Mouse (Mus musculus) adrenal gland, postnatal 4 days (tissue): Measurements from ENCODE around the gene Rtn1. TPM values are rescaled to one million over a fixed set of nuclear protein-coding genes. Genes with fewer than 3 reads are reported as not detected.

ENCODE experiments used
- DNase-seq, 2 experiments: peaks; one replicate each; pipeline ENCODE4 v3.0.0; 2021 to 2022; ENCODE audit warnings: low spot score in 2 of 2, mixed read lengths in 2 of 2
- total RNA-seq, 2 experiments: library from RNA; stranded (reverse); gene quantifications; 2 replicates each; pipeline ENCODE4 v1.2.3; 2021

Rtn1 gene
- total RNA-seq, 2 experiments from 2014 or later: 66.3 to 86.5 TPM

DNA sequence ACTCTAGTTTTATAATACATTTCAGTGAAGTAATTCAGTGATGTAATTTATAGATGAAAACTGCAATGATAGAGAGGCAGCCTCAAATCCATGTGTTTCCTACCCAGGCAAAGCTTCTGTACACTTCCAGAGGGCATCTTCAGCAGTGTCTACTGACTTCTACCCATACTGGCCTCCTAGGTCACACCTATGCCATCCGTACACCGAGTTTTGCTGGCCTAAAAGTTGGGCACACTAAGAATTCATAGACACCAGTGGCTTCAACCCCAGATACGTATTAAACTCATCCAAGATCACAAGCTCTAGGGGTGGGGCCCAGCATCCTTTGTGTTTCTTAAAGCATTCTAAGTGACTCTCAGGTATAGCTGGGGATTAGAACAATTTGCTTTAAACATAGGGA, 174.7 kb downstream of the Rtn1 start:
- DNase-seq: no peak

DNA sequence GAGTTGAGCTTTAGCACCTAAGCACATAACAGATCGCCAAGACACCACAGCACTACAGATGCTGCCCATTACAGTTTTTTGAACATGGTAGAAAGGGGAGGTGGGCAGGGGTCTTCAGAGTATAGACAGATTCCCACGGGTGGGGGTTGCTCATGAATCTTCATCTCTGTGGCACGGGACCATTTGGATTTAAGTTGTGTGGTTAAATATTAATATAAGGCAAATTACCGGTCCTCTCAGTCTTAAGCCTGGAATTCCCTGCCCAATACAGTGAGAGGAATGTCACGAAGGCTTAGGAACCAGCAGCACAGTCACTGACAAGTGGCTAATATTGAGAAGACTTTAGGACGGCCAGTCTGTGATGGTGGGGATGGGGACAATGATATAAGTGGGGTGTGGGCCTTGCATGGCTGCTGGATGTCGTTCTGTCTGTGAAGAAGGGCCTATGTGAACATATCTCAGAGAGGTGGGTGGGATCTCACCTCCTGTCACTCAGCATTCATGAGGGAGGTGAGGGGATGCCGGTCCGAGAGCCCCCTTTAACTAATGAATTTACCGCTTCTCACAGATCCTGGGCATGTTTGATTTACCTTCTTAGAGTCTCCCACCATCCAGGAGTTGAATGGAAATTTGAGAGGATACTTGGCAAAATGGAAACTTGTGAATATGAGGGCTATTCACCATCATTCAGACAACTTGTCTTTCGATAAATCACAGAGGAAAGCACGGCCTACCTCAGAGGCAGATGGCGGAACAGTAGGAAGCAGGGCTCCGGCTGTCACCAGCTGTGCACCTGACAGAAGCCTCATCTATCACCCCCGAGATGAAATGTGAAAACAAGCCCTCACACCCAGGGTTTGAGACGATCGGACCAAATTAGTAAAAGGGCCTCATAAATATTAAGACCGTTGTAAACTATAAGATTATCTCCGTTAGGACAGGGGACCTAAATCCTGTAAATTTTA, 175.7 kb downstream of the Rtn1 start:
- no peak for DNase-seq

DNA sequence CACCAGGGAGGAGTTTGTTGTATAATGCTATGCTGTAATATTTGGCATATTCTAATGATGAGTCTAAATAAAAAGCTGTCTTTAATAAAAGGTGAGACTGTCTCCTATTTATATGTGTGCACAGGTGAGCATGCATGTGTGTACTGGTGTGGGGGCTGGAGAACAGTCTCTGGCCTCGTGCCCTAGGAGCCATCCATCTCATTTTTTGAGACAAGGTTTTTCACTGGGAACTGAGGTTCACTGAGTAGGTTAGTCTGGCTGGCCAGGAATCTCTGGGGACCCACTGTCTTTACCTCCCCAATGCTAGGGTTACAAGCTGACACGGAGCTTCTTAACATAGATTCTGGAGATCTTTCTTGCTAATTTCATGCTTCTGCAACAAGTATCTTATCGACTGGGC, 176.7 kb downstream of the Rtn1 start:
- no peak for DNase-seq

DNA sequence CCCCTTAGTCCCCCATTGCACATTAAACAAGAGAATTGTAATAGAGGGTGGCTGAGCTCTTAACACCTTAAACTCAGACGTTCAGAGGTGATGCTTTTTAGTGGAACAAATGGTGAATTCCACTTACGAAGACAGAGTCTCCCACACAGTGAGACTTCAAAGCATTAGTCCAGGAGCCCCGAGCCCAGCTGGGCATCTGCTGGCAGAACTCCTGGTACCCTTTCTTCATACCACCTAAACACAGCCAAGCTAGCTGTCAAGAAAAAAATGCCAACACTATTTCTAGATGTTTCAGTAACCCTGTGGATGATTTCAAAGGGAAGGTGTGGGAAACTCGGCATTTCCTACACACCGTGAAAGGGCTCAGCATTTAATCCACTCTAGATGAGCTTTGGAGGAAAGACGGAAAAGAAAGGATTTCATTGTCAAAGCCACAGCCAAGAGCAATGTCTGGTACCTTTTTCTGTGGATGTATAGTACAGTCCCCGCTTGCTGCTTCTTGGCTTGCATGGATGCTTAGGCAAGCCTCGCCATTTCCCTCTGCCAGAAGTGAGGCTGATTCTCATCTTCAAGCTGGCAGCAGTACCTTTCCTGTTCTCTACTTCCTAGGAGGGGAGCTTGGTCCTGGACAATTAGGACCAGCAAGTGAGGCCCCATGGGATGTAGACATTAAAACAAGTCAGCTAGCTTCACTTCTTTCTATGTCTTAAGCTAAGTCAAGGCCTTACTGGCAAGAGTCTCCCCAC, 179.2 kb downstream of the Rtn1 start:
- DNase-seq: no peak

DNA sequence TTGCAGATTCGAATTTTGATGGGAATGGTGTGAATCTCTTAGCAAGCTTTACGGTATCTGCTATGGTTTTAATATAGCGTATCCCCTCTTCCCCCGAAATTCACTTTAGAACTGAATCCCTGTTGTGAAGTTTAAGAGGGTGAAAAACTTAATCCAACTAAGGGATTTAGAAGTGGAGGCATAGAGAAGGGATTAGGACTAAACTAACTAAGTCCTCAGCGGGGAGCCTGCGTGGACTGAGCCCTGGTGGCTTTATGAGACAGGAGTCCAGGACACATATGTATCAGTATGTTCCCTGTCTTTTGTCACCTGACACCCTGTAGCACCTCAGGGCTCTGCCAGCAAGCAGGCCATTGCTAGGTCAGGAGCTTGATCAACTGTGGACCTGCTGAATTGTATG, 181.1 kb downstream of the Rtn1 start:
- no peak for DNase-seq

DNA sequence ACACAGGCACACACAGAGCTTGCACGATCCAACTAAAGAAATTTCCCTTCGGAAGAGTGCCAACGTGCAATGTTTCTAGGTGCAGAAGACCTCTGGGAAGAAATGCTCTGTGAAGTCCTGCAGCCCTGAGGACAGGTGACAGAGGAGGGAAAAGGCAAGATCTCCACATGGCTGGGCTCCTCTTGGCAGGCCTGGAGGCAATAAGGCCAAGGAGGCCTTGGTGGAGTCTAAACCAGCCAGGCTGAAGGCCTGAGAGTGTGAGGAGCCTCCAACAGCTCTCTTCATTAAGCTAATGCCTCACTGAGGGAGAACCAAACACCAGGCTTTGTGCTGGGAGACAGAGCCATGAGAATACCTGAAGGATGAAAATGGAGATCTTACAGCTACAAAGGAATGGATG, 183.5 kb downstream of the Rtn1 start:
- DNase-seq: no peak

DNA sequence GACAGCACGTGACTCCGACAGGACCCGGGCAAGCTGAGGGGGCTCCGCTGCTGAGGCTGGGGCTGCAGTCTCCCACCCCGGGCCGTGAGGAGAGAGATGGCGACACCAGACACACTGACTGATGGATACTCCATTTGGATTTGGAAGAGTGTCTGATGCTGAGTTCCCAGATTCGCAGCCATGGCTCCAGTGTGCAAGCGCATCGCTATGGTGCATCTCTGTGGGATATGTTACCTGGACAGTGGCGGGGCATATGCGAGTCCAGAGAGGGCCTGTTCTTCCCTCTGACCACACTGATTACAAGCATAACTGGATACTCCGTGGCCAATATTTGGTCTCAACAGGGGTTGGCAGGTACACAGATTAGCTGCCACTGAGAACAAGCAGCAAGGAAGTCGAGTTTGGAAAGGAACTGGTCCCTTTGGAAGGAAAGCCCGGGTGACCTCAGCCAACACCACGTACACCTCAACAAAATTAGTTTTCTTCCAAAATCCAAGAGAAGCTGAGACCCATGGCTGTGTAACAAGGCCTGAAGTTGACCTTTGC, 185.2 kb downstream of the Rtn1 start:
- DNase-seq: no peak

DNA sequence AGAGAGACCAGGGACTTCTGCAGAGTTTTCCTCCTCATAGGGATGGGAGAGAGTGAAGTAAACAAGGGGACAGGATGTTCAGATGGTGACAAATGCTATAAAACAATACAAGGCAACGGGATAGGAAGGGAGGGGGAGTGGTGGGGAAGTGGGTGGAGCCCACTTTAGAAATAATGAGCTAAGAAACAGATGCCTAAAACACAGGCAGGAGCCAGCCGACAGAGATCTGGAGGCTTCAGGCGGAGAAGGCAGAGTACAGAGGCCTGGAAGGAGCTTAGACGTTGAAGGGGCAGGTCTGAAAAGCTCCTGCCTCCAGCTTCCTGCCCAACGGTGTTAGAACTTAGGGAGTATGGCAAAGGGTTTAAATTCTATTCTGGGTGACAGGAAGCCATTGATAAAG, 195.3 kb downstream of the Rtn1 start:
- DNase-seq: no peak

DNA sequence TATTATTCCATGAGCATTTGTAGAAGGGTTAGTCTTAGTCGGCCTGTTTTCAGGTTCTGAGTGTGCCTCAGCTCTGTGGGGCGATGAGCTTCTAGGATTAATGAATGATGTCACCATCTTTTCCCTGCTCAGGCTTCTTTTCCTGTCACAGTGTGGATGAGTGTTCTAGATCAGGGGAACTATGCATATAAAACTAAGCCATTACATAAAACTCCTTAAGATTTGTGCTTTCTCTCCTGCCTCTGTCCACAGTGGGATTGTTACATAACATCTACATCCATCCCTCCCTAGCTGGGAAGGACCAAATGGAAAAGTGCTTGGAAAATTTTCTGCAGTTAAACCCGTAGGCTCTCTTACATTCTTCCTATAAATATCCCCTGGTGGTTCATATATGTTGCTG, 208.0 kb downstream of the Rtn1 start:
- no peak for DNase-seq

DNA sequence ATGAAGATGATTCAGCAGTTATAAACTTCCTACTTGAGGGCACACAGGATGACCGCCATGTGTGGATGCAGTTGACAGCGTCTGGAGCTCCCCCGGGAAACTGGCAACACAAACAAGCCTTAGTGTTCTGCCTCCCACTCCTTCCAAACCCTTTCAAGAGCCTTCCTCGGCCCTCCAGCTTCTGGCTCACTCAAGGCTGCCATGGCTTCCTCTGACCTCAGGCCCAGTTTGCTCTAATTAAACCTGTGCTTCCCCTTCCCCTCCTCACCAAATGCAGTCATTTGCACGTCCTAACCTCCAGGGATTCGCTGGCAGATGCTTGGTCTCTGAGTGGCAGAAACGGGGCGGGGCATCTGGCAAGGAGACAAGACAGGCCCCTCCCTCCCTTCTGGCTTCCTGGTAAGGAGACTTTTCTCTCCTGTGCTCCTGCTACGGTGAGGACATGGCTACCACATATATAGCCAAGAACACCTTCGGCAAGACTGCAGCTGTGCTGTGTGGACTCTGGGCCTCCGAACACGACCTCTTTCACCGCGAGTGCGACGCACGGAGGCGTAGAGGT, 210.8 kb downstream of the Rtn1 start:
- DNase-seq: no peak

DNA sequence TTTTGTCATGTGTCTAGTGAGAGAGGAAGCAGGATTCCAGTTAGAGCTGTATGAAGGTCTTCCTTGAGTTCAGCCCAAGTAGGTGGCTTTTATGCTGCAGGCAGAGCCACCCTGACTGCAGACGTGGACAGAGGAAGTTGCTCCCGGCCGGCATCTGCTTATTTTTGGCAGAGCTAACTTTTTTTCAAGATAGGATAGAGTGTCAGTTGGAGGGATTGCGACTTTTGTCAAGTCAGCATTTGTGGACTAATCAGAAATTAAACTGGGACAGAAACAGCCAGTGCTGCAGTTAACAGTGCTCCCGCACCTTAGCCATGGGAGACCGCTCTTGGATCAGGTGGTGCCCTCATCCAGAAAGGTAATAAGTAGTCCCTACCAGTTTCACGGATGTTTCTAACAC, 211.4 kb downstream of the Rtn1 start:
- DNase-seq: no peak

DNA sequence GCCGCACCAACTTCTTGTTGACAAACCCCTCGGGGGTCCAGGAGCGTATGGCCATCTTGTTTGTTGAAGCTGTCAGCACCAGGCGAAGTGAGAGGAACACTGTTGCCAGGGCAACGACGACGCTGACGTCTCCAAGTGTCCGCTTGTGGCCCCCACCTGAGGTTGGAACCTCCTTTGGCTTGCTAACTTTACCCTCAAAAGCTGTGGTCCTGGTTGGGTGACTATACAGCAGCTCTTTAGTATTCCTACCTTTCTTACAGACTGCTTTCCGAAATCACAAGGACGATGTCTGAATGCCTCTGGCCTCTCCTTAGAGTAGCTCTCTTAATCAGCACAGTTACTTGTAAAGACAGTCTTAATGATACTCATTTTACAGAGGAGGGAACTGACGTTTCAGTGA, 223.9 kb downstream of the Rtn1 start, which contains the start of gene Ccdc175:
Gene Ccdc175 (minus strand): TSS at position 101 of the 400 bp plus-strand sequence.
- no peak for DNase-seq

DNA sequence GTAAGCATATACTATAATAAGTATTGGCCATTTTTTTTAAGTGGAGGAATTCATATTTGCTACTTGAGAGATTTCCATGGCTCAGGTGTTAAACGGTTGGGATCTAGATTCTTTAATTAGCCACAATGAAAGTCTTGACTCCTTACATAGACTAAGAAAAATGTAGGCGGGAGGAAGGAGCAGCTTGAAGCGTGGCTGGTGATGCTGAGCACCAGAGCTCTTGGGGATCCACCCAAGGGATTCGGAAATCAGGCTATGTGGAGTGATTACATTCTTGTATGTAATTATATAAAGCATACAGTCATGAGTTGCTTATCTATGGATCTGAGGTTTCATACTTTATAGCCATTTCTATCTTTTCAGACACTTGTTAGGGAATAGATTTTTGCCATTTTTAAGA, 229.3 kb downstream of the Rtn1 start:
- no peak for DNase-seq

DNA sequence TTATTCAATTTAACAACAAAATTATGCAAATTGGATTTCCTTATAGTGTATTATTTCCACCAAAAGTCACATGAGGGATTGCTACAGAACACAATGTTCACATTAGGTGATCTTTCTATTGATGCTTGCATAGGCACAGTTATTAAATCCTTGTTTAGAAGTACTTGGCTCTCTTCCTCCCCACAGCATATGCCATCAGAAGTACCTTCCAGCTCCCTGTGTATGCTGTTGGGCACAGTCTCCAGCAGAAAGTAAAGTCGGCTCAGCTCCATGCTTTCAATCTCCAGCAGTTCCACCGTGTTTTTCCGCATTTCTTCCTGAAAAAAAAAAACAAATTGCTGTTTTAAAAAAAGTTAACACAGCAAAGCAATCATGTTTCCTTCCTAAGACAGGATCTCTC, 230.5 kb downstream of the Rtn1 start:
- no peak for DNase-seq

Other genes starting within 250 kb of the Rtn1 start
- not detected for gene Ccdc175, start 224.0 kb downstream of the Rtn1 start, total RNA-seq
- gene Lrrc9, start 32.8 kb upstream of the Rtn1 start, total RNA-seq: 1 to 10 TPM; 1.9 to 2.4 TPM
- gene Pcnx4, start 127.3 kb upstream of the Rtn1 start, total RNA-seq: 1 to 10 TPM; 8.5 to 8.9 TPM
- gene Gm4756, start 240.6 kb upstream of the Rtn1 start, total RNA-seq: not detected